26 mouse cellular contexts compared by ENCODE assay signal in the genomic region with DNA sequence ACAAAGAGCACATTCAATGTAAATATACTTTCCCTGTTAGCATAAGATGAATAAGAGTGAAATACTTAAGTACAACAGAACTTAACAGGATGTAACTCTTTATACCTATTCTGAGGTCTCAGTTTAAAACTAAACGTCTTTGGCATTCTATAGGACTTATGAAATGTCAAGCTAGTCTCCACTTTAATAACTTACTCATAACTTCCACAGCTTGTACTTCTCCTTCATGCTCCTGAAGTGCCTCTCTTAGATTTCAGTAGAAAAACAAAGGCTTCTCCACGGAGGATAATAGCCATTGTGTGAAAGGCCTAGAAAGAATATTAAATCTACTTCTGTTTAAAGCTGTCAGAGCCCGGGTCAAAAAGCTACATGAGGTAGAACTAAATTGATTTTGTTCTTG.
DNase-seq lines count a peak whose midpoint lies in the region; ATAC-seq lines count a peak whose summit lies in the region.
"Had no signal": no experiment of that assay in that cellular context is flagged by ENCODE, and none has a peak within 500 bp of the region (broad histone marks: within the 10 kb centered on the region; RNA-seq: fewer than 3 reads in every experiment).

No protein-coding gene starts in this region.

- DNase-seq in embryo, embryonic 10 days (ENCODE audit: low spot score): peak; percentile 4
- DNase-seq in embryo, embryonic 9.5 days (ENCODE audit: extremely low spot score): no peak
- no peak for DNase-seq in lung, postnatal 25 days (ENCODE audit: low spot score)
- peak; percentile 0 for DNase-seq in midbrain, embryonic 14.5 days
- peak; percentile 8 for DNase-seq in mesoderm, embryonic 11.5 days (ENCODE audit: low read depth, low spot score)
- DNase-seq: adrenal gland, adult 8-10 months; adrenal gland, postnatal 14 days; adrenal gland, postnatal 36 days; B cell, adult 2 months; cerebellum, adult 11-12 months; cerebellum, adult 2 months; cerebellum, adult 9-10 months; cerebellum, postnatal 10 days; cerebellum, postnatal 25 days; embryo, embryonic 11 days had no signal

- peak; percentile 31; the same call in 1 of the 2 replicates for ATAC-seq in lung, embryonic 16.5 days (ENCODE audit: low read depth)
- ATAC-seq in midbrain, embryonic 14.5 days (ENCODE audit: low FRiP score, low TSS enrichment): no peak
- ATAC-seq in midbrain, embryonic 13.5 days: no peak
- ATAC-seq: activated CD4-positive, CD25-positive, alpha-beta regulatory T cell, adult 4 months; CD4-positive, CD25-positive, alpha-beta regulatory T cell, adult 4 months; forebrain, embryonic 13.5 days; forebrain, embryonic 15.5 days; Patski had no signal

- WGBS in lung, embryonic 16.5 days: 40% methylated on average over 3 of the region's 3 CpGs
- 8% methylated on average over 3 of the region's 3 CpGs for WGBS in midbrain, embryonic 14.5 days
- WGBS in midbrain, embryonic 13.5 days: 24% methylated on average over 3 of the region's 3 CpGs

- H3K27me3 ChIP-seq in lung, embryonic 16.5 days (ENCODE audit: control insufficient read depth, insufficient read depth, low read depth, low read length): no peaks in the 10 kb centered on the region
- H3K27me3 ChIP-seq in midbrain, embryonic 14.5 days (ENCODE audit: control insufficient read depth, insufficient read depth, low read length): no peaks in the 10 kb centered on the region
- H3K27me3 ChIP-seq in midbrain, embryonic 13.5 days: no peaks in the 10 kb centered on the region
- H3K27me3 ChIP-seq: CH12.LX; embryonic facial prominence, embryonic 12.5 days; forebrain, embryonic 13.5 days; forebrain, embryonic 15.5 days; Patski had no signal

- no peak overlapping the region for H3K27ac ChIP-seq in lung, embryonic 16.5 days (ENCODE audit: low read length)
- no peak overlapping the region for H3K27ac ChIP-seq in midbrain, embryonic 14.5 days (replicated peaks; ENCODE audit: low read depth, low read length)
- no peak overlapping the region for H3K27ac ChIP-seq in midbrain, embryonic 13.5 days
- H3K27ac ChIP-seq: embryonic facial prominence, embryonic 10.5 days; embryonic facial prominence, embryonic 12.5 days; forebrain, embryonic 13.5 days; forebrain, embryonic 15.5 days had no signal

- no peaks in the 10 kb centered on the region for H3K36me3 ChIP-seq in lung, embryonic 16.5 days (ENCODE audit: control insufficient read depth, insufficient read depth, low read length)
- H3K36me3 ChIP-seq in midbrain, embryonic 14.5 days (ENCODE audit: control insufficient read depth, insufficient read depth, low read length): no peaks in the 10 kb centered on the region
- no peaks in the 10 kb centered on the region for H3K36me3 ChIP-seq in midbrain, embryonic 13.5 days
- H3K36me3 ChIP-seq: embryonic facial prominence, embryonic 10.5 days; embryonic facial prominence, embryonic 12.5 days; forebrain, embryonic 15.5 days; G1E had no signal

- H3K9me3 ChIP-seq in lung, embryonic 16.5 days (ENCODE audit: control insufficient read depth, low read length): no peaks in the 10 kb centered on the region
- H3K9me3 ChIP-seq in midbrain, embryonic 14.5 days (ENCODE audit: control insufficient read depth, low read length): no peaks in the 10 kb centered on the region
- H3K9me3 ChIP-seq in midbrain, embryonic 13.5 days: no peaks in the 10 kb centered on the region
- H3K9me3 ChIP-seq: embryonic facial prominence, embryonic 10.5 days; embryonic facial prominence, embryonic 12.5 days; forebrain, embryonic 13.5 days; forebrain, embryonic 15.5 days; G1E had no signal

- H3K4me1 ChIP-seq in lung, embryonic 16.5 days (replicated peaks; ENCODE audit: control insufficient read depth, insufficient read depth, low read length): no peaks in the 10 kb centered on the region
- no peaks in the 10 kb centered on the region for H3K4me1 ChIP-seq in midbrain, embryonic 14.5 days (ENCODE audit: control insufficient read depth, insufficient read depth, low read length)
- H3K4me1 ChIP-seq in midbrain, embryonic 13.5 days (replicated peaks): no peaks in the 10 kb centered on the region
- H3K4me1 ChIP-seq: embryonic facial prominence, embryonic 10.5 days; embryonic facial prominence, embryonic 12.5 days; forebrain, embryonic 13.5 days; forebrain, embryonic 15.5 days had no signal

- no peak overlapping the region for H3K4me2 ChIP-seq in lung, embryonic 16.5 days (ENCODE audit: low read depth, low read length)
- H3K4me2 ChIP-seq in midbrain, embryonic 14.5 days (ENCODE audit: low read length): no peak overlapping the region
- no peak overlapping the region for H3K4me2 ChIP-seq in midbrain, embryonic 13.5 days (replicated peaks)
- H3K4me2 ChIP-seq: embryonic facial prominence, embryonic 12.5 days; forebrain, embryonic 13.5 days; forebrain, embryonic 15.5 days had no signal

- no peak overlapping the region for H3K9ac ChIP-seq in lung, embryonic 16.5 days (ENCODE audit: low read length)
- H3K9ac ChIP-seq in midbrain, embryonic 14.5 days (replicated peaks; ENCODE audit: low read length): no peak overlapping the region
- H3K9ac ChIP-seq in midbrain, embryonic 13.5 days (replicated peaks): no peak overlapping the region
- H3K9ac ChIP-seq: embryonic facial prominence, embryonic 12.5 days; forebrain, embryonic 13.5 days; forebrain, embryonic 15.5 days had no signal

- H3K4me3 ChIP-seq in lung, embryonic 16.5 days (ENCODE audit: low read length): no peak overlapping the region
- H3K4me3 ChIP-seq in midbrain, embryonic 14.5 days (replicated peaks; ENCODE audit: low read depth, low read length): no peak overlapping the region
- no peak overlapping the region for H3K4me3 ChIP-seq in midbrain, embryonic 13.5 days (replicated peaks)
- H3K4me3 ChIP-seq: embryonic facial prominence, embryonic 10.5 days; embryonic facial prominence, embryonic 12.5 days; forebrain, embryonic 13.5 days; forebrain, embryonic 15.5 days had no signal

Comparison
In these comparisons a context has a peak if more than half of its experiments do, and no peak if none do; other contexts are left out.
1. DNase-seq: peak in embryo, embryonic 10 days (single experiment), midbrain, embryonic 14.5 days (single experiment) and mesoderm, embryonic 11.5 days (single experiment); none in embryo, embryonic 9.5 days (single experiment) and lung, postnatal 25 days (single experiment).